In genomic region chr2:178685211-178685610, GRCm38 (mm10) we compare ENCODE assay signal across 24 mouse cellular contexts.
"Had no signal": no experiment of that assay in that cellular context is flagged by ENCODE, and none has a peak within 500 bp of the region (broad histone marks: within the 10 kb centered on the region; RNA-seq: fewer than 3 reads in every experiment).

No protein-coding gene starts in this region.

- H3K9ac ChIP-seq: heart, embryonic 13.5 days; heart, embryonic 15.5 days; hindbrain, embryonic 13.5 days; hindbrain, embryonic 15.5 days; kidney, embryonic 15.5 days; limb, embryonic 13.5 days; limb, embryonic 15.5 days; liver, embryonic 12.5 days; liver, embryonic 14.5 days had no signal

- H3K36me3 ChIP-seq: heart, embryonic 13.5 days; heart, embryonic 15.5 days; hindbrain, embryonic 13.5 days; hindbrain, embryonic 15.5 days; kidney, embryonic 15.5 days; limb, embryonic 13.5 days; limb, embryonic 15.5 days; liver, embryonic 12.5 days had no signal

- ATAC-seq: liver, embryonic 12.5 days had no signal

- H3K27me3 ChIP-seq: heart, embryonic 13.5 days; heart, embryonic 15.5 days; hindbrain, embryonic 15.5 days; kidney, embryonic 15.5 days; limb, embryonic 13.5 days; limb, embryonic 15.5 days; liver, embryonic 12.5 days had no signal

- H3K27ac ChIP-seq: gastrocnemius, adult 2 months; heart, adult 2 months; heart, embryonic 13.5 days; heart, embryonic 15.5 days; hindbrain, embryonic 15.5 days; kidney, embryonic 15.5 days; kidney, postnatal 0 days; limb, embryonic 13.5 days; limb, embryonic 15.5 days; liver, embryonic 12.5 days; liver, embryonic 14.5 days had no signal

- H3K4me2 ChIP-seq: heart, embryonic 11.5 days; heart, embryonic 13.5 days; heart, embryonic 15.5 days; hindbrain, embryonic 13.5 days; hindbrain, embryonic 15.5 days; kidney, embryonic 15.5 days; limb, embryonic 13.5 days; limb, embryonic 15.5 days; liver, embryonic 12.5 days had no signal

- H3K9me3 ChIP-seq: heart, embryonic 13.5 days; heart, embryonic 15.5 days; hindbrain, embryonic 13.5 days; hindbrain, embryonic 15.5 days; kidney, embryonic 15.5 days; limb, embryonic 13.5 days; limb, embryonic 15.5 days; liver, embryonic 12.5 days had no signal

- H3K4me3 ChIP-seq: gastrocnemius, adult 2 months; heart, adult 2 months; heart, embryonic 13.5 days; heart, embryonic 15.5 days; hindbrain, embryonic 13.5 days; hindbrain, embryonic 15.5 days; kidney, embryonic 15.5 days; limb, embryonic 13.5 days; limb, embryonic 15.5 days; liver, embryonic 12.5 days had no signal

- DNase-seq: gastrocnemius, adult 2 months; gastrocnemius, postnatal 10 days; gastrocnemius, postnatal 25 days; heart, adult 11 months; heart, adult 2 months; heart, postnatal 4 days; kidney, adult 18-20 months; kidney, adult 9 months; kidney, postnatal 14 days; kidney, postnatal 36 days; layer of hippocampus, adult 9-11 months; layer of hippocampus, postnatal 36 days; left cerebral cortex, postnatal 4 days had no signal
